Mouse (Mus musculus) kidney, adult 18-20 months (tissue): ENCODE measurements at regions not wholly inside any gene's neighbourhood (a gene's known extent, or its start where the extent isn't known, plus 50 kb on each side); places are given as distances from the start of the nearest gene placed in this dataset.

ENCODE experiments used
- DNase-seq: peaks from one replicate; pipeline ENCODE4 v3.0.0; 2021

DNA sequence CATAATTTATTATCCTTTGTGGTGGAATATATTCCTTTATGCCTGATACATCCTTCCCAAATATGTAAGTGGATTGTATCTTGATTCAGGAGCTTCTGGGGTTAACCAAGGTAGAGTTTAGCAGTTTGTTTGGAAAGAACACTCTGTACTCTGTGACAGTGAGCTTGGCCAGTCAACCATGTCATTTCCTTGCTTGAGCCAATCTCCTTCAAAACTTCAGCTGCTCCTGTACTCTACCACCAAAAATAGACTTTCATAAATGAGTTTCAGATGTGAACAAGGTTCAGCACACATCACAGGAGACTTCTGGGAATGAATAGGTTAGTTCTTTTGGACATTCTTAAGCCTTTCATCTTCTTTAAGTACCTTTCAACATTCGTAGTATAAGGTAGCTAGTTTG, 1056.5 kb upstream of the Jmjd1c start:
- peak; percentile 34 for DNase-seq
